Mouse (Mus musculus) megakaryocyte progenitor cell, adult 5-6 weeks (primary cell): ENCODE measurements around the gene Hist1h2af. TPM values are rescaled to one million over a fixed set of nuclear protein-coding genes. Genes with fewer than 3 reads are reported as not detected.
A peak's percentile ranks its signal among the peaks of the same experiment; 100 is the strongest.
"Not testable (repeated sequence)": the region's sequence is repeated elsewhere in the genome, so short reads cannot be mapped to it uniquely, and the experiment has no call there.

Experiments used
- ATAC-seq: replicated peaks from 2 replicates; pipeline ENCODE4 v1.8.0; 2016; ENCODE audit warnings: mild to moderate bottlenecking, moderate TSS enrichment, inconsistent platforms; ENCODE audit not compliant: poor library complexity
- total RNA-seq, 2 experiments: library from RNA; stranded (forward) in 1 of 2; stranded (reverse) in 1 of 2; fragments of 157-497, 149-512 nt in 1 of 2; fragments of 200-1000 nt in 1 of 2; gene quantifications; 2 replicates each; pipeline versions ENCODE4 v1.2.3 to v1.2.4; 2015 to 2017

Hist1h2af gene
- total RNA-seq, 2 experiments from 2014 or later, result 36.0 to 1,885 TPM

- peak; percentile 8 for ATAC-seq
Observed at GRCm38 (mm10) chr13:23534368-23535131, 844 bp downstream of the Hist1h2af start.

- ATAC-seq, result peak; percentile 62
Observed at GRCm38 (mm10) chr13:23535137-23536075, 1.7 kb downstream of the Hist1h2af start, which contains the start of gene Hist1h3g. Gene Hist1h3g, plus strand, starts transcription at chr13:23535422.

GRCm38 (mm10) chr13:23536076-23536822 lies 2.5 kb downstream of the Hist1h2af start:
- no peak for ATAC-seq

GRCm38 (mm10) chr13:23537006-23537710 lies 3.5 kb downstream of the Hist1h2af start:
- no peak for ATAC-seq

GRCm38 (mm10) chr13:23538249-23538648 lies 4.5 kb downstream of the Hist1h2af start:
- no peak for ATAC-seq

- ATAC-seq, result not testable (repeated sequence)
Observed at GRCm38 (mm10) chr13:23539821-23540220, 6.1 kb downstream of the Hist1h2af start.

GRCm38 (mm10) chr13:23541497-23541896 lies 7.8 kb downstream of the Hist1h2af start:
- ATAC-seq, result no peak

GRCm38 (mm10) chr13:23542225-23542980 lies 8.7 kb downstream of the Hist1h2af start:
- ATAC-seq, result not testable (repeated sequence)

GRCm38 (mm10) chr13:23542999-23543607 lies 9.4 kb downstream of the Hist1h2af start, which contains the start of gene Hist1h2bh:
Gene Hist1h2bh, minus strand, starts transcription at chr13:23543392.
- peak; percentile 86 for ATAC-seq

- peak; percentile 71 for ATAC-seq
Observed at GRCm38 (mm10) chr13:23543965-23544786, 10.5 kb downstream of the Hist1h2af start, which contains the start of gene Hist1h3f. Gene Hist1h3f, plus strand, starts transcription at chr13:23544052.

- peak; percentile 27 for ATAC-seq
Observed at GRCm38 (mm10) chr13:23544787-23545120, 11.0 kb downstream of the Hist1h2af start.

- ATAC-seq, result no peak
Observed at GRCm38 (mm10) chr13:23546694-23547093, 13.0 kb downstream of the Hist1h2af start.

- ATAC-seq, result no peak
Observed at GRCm38 (mm10) chr13:23550761-23551145, 17.0 kb downstream of the Hist1h2af start.

- ATAC-seq, result peak; percentile 56
Observed at GRCm38 (mm10) chr13:23551146-23551834, 17.6 kb downstream of the Hist1h2af start, which contains the start of gene Hist1h4f. Gene Hist1h4f, minus strand, starts transcription at chr13:23551648.

- ATAC-seq, result no peak
Observed at GRCm38 (mm10) chr13:23551931-23552914, 18.5 kb downstream of the Hist1h2af start.

GRCm38 (mm10) chr13:23552962-23553361 lies 19.3 kb downstream of the Hist1h2af start, which contains the start of gene Hist1h1d:
Gene Hist1h1d, plus strand, starts transcription at chr13:23553262.
- no peak for ATAC-seq
